Mouse (Mus musculus): Measurements from ENCODE around the gene Adam19.
"Not testable (repeated sequence)": the region's sequence is repeated elsewhere in the genome, so short reads cannot be mapped to it uniquely, and the experiment has no call there.

Adam19 gene

GRCm38 (mm10) chr11:46055896-46056769 is at the start of gene Adam19:
Adam19 (plus strand) TSS chr11:46055992.
- peak; percentile 61 for DNase-seq (ENCODE audit: low read depth, low spot score)

GRCm38 (mm10) chr11:46016061-46016460 is 39.7 kb upstream of the Adam19 start:
- DNase-seq (ENCODE audit: low read depth, low spot score) = peak; percentile 88

- DNase-seq (ENCODE audit: low read depth, low spot score) = no peak
Observed at GRCm38 (mm10) chr11:46020246-46020645, 35.5 kb upstream of the Adam19 start.

- DNase-seq (ENCODE audit: low read depth, low spot score) = peak; percentile 35
Observed at GRCm38 (mm10) chr11:46021850-46022249, 33.9 kb upstream of the Adam19 start.

- no peak for DNase-seq (ENCODE audit: low read depth, low spot score)
Observed at GRCm38 (mm10) chr11:46022983-46023382, 32.8 kb upstream of the Adam19 start.

GRCm38 (mm10) chr11:46025962-46026392 is 29.8 kb upstream of the Adam19 start:
- DNase-seq (ENCODE audit: low read depth, low spot score) = peak; percentile 81

- DNase-seq (ENCODE audit: low read depth, low spot score) = no peak
Observed at GRCm38 (mm10) chr11:46027952-46028814, 27.6 kb upstream of the Adam19 start.

- DNase-seq (ENCODE audit: low read depth, low spot score) = no peak
Observed at GRCm38 (mm10) chr11:46029485-46029884, 26.3 kb upstream of the Adam19 start.

- no peak for DNase-seq (ENCODE audit: low read depth, low spot score)
Observed at GRCm38 (mm10) chr11:46030026-46030425, 25.8 kb upstream of the Adam19 start.

- DNase-seq (ENCODE audit: low read depth, low spot score) = peak; percentile 40
Observed at GRCm38 (mm10) chr11:46031470-46031869, 24.3 kb upstream of the Adam19 start.

GRCm38 (mm10) chr11:46032956-46033355 is 22.8 kb upstream of the Adam19 start:
- DNase-seq (ENCODE audit: low read depth, low spot score) = no peak

GRCm38 (mm10) chr11:46036374-46036773 is 19.4 kb upstream of the Adam19 start:
- no peak for DNase-seq (ENCODE audit: low read depth, low spot score)

GRCm38 (mm10) chr11:46038901-46039300 is 16.9 kb upstream of the Adam19 start:
- DNase-seq (ENCODE audit: low read depth, low spot score) = no peak

GRCm38 (mm10) chr11:46039335-46039734 is 16.5 kb upstream of the Adam19 start:
- DNase-seq (ENCODE audit: low read depth, low spot score) = peak; percentile 20

GRCm38 (mm10) chr11:46040841-46041556 is 14.8 kb upstream of the Adam19 start:
- no peak for DNase-seq (ENCODE audit: low read depth, low spot score)

- no peak for DNase-seq (ENCODE audit: low read depth, low spot score)
Observed at GRCm38 (mm10) chr11:46041607-46042267, 14.1 kb upstream of the Adam19 start.

GRCm38 (mm10) chr11:46044781-46045180 is 11.0 kb upstream of the Adam19 start:
- DNase-seq (ENCODE audit: low read depth, low spot score) = no peak

GRCm38 (mm10) chr11:46047264-46047663 is 8.5 kb upstream of the Adam19 start:
- no peak for DNase-seq (ENCODE audit: low read depth, low spot score)

GRCm38 (mm10) chr11:46052105-46052659 is 3.6 kb upstream of the Adam19 start, which contains the start of gene Gm12166:
Gm12166 (minus strand) TSS chr11:46052321.
- DNase-seq (ENCODE audit: low read depth, low spot score) = peak; percentile 65

- not testable (repeated sequence) for DNase-seq (ENCODE audit: low read depth, low spot score)
Observed at GRCm38 (mm10) chr11:46053457-46053856, 2.3 kb upstream of the Adam19 start.

- DNase-seq (ENCODE audit: low read depth, low spot score) = no peak
Observed at GRCm38 (mm10) chr11:46054311-46054710, 1.5 kb upstream of the Adam19 start.

Measured in 3T3-L1 (cell line).